Mouse (Mus musculus): Measurements from ENCODE around the gene Gm14525. TPM values are rescaled to one million over a fixed set of nuclear protein-coding genes. Genes with fewer than 3 reads are reported as not detected.
"Not testable (repeated sequence)": the region's sequence is repeated elsewhere in the genome, so short reads cannot be mapped to it uniquely, and the experiment has no call there.

Gene Gm14525
- polyA plus RNA-seq (2016; fragmentation: Nextera tagmentation; extraction: Ambion mirVana): not detected in 2 replicates

DNA sequence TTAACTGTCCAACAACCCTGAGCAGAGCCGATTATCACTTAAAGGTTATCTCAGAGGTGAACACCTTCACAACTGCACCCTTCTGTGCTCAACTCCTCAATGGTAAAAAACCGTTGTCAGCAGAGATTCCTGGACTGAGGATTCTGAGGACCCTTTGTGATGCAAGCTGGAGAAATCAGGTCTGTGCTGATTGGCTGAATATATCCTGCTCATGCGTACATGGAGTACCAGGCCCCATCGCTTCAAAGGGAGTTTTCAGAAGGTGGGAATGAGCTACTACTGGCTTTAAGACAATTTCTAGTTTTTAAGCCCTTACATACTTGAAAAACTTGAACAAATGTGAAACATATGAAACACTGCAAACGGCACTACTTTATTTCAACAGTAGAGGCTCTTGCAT lies at the start of gene Gm14525:
Gene Gm14525 (minus strand): TSS at position 101 of the 400 bp plus-strand sequence.
- not testable (repeated sequence) for H3K27ac ChIP-seq; H3K36me3 ChIP-seq; H3K9me3 ChIP-seq (replicated peaks); H3K4me1 ChIP-seq; H3K27me3 ChIP-seq (ENCODE audit: low read depth, poor library complexity, severe bottlenecking); DNase-seq (ENCODE audit: low spot score); H3K4me3 ChIP-seq
- WGBS: 76% methylated on average over 4 of the region's 5 CpGs

Other genes with a start within 250 kb of the Gm14525 start
- not detected in 2 replicates for gene Slx, start 157.1 kb downstream of the Gm14525 start, polyA plus RNA-seq (2016; fragmentation: Nextera tagmentation; extraction: Ambion mirVana)
- gene Gm6121, start 233.1 kb upstream of the Gm14525 start, polyA plus RNA-seq (2016; fragmentation: Nextera tagmentation; extraction: Ambion mirVana): not detected in 2 replicates